Mouse (Mus musculus): ENCODE data around the gene Pan3. TPM values are rescaled to one million over a fixed set of nuclear protein-coding genes. Genes with fewer than 3 reads are reported as not detected.
A peak's percentile ranks its signal among the peaks of the same experiment; 100 is the strongest.
"Not testable (repeated sequence)": the region's sequence is repeated elsewhere in the genome, so short reads cannot be mapped to it uniquely, and the experiment has no call there.

Pan3 gene
- total RNA-seq, 1 experiment = 57.3 TPM

DNA sequence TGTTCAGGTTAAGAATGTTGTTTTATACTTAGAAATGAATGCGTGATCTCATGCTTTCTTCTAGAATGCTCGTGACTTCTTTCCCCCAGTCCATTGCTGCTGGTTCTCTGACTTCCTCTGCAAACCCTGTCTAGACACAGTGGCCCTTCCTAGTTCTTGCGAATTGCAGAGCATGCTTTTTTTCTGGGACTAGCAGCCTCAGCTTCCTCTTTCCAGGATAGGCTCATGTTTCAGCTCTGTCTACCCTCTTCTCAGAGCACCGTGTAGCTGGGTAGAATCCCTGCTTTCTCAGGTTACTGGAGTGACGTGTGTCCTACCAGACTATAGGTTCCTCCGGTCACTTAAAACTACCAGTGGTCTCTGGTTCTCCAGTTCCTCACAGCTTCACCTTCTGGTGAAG lies 112.3 kb downstream of the Pan3 start:
- H3K27ac ChIP-seq (ENCODE audit: insufficient read depth, low read depth, low read length, poor library complexity, severe bottlenecking) = no peak overlapping the region
- in situ Hi-C loops (cut with MboI; ENCODE audit: low sequenced_read_pairs in 2 of 2, unreplicated experiment in 2 of 2) = no loop called here
- H3K36me3 ChIP-seq (ENCODE audit: control insufficient read depth, insufficient read depth, low read length, poor library complexity, severe bottlenecking) = peaks cover 19% of the 10 kb centered on the region; the same call in 1 of the 2 replicates
- no peaks in the 10 kb centered on the region for H3K4me1 ChIP-seq (ENCODE audit: control insufficient read depth in 2 of 2, insufficient read depth in 2 of 2, low read length in 2 of 2, poor library complexity in 1 of 2)
- H3K9me3 ChIP-seq (ENCODE audit: control insufficient read depth, insufficient read depth, low read depth, low read length) = no peaks in the 10 kb centered on the region
- H3K4me3 ChIP-seq (ENCODE audit: insufficient read depth in 1 of 2, low read depth in 1 of 2, low read length in 2 of 2, poor library complexity in 1 of 2, severe bottlenecking in 1 of 2) = no peak overlapping the region
- no peak overlapping the region for H3K9ac ChIP-seq (ENCODE audit: insufficient read depth, low read depth, low read length, poor library complexity, severe bottlenecking)
- no peak for TF ChIP-seq CHD2 (IDR thresholded peaks at IDR 0.05; ENCODE audit: low read depth, low read length)
- no peak for TF ChIP-seq MAFK (IDR thresholded peaks at IDR 0.05; ENCODE audit: insufficient read depth, low read depth, low read length)
- TF ChIP-seq ZC3H11A (IDR thresholded peaks at IDR 0.05; ENCODE audit: borderline replicate concordance, low read depth, low read length) = no peak
- no peak for TF ChIP-seq HCFC1 (IDR thresholded peaks at IDR 0.05; ENCODE audit: borderline replicate concordance, insufficient read depth, low read length)
- no peak for TF ChIP-seq ZNF384 (IDR thresholded peaks at IDR 0.05; ENCODE audit: low read depth, low read length)
- no peak for DNase-seq (ENCODE audit: low read depth, low spot score)

DNA sequence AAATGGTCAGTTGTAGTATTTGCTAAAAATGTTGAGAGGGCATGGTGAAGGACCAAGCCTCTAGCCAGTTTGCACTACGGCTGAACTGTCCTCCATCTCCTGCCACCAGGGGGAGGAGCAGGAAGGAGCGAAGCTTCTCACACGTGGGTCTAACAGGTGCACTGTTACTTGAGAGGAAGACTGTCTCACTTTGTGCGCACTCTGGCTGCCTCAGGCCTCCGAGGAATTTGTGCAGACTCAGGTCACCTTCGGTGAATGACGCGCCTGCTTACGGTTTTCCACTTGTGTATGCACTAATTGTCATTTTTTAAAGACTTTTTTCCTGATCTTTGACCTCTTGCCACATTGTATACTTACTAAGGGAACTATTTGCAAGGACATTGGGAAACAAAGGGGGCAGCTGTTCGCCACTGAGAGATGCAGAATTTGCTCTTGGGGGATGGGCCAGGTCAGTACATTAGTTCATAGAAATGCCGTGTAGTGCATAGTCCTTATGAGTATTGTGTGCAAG lies 115.8 kb downstream of the Pan3 start:
- Histone ChIP-seq H3K27ac (ENCODE audit: insufficient read depth, low read depth, low read length, poor library complexity, severe bottlenecking) (no peak overlapping the region), H3K9ac (ENCODE audit: insufficient read depth, low read depth, low read length, poor library complexity, severe bottlenecking) (no peak overlapping the region), H3K4me1 (ENCODE audit: control insufficient read depth in 2 of 2, insufficient read depth in 2 of 2, low read length in 2 of 2, poor library complexity in 1 of 2) (no peaks in the 10 kb centered on the region; a peak in 1 of 4 replicates), H3K4me3 (ENCODE audit: insufficient read depth in 1 of 2, low read depth in 1 of 2, low read length in 2 of 2, poor library complexity in 1 of 2, severe bottlenecking in 1 of 2) (no peak overlapping the region), H3K9me3 (ENCODE audit: control insufficient read depth, insufficient read depth, low read depth, low read length) (no peaks in the 10 kb centered on the region), H3K36me3 (ENCODE audit: control insufficient read depth, insufficient read depth, low read length, poor library complexity, severe bottlenecking) (peaks cover 17% of the 10 kb centered on the region)
- 0 out of 2 replicates have a peak, but pooled peaks have one; percentile 4 for TF ChIP-seq ZC3H11A (IDR thresholded peaks at IDR 0.05; ENCODE audit: borderline replicate concordance, low read depth, low read length)
- no peak for TF ChIP-seq HCFC1 (IDR thresholded peaks at IDR 0.05; ENCODE audit: borderline replicate concordance, insufficient read depth, low read length)
- no peak for TF ChIP-seq MAFK (IDR thresholded peaks at IDR 0.05; ENCODE audit: insufficient read depth, low read depth, low read length)
- no peak for TF ChIP-seq CHD2 (IDR thresholded peaks at IDR 0.05; ENCODE audit: low read depth, low read length)
- no peak for TF ChIP-seq ZNF384 (IDR thresholded peaks at IDR 0.05; ENCODE audit: low read depth, low read length)
- peak; percentile 28 for DNase-seq (ENCODE audit: low read depth, low spot score)
- in situ Hi-C loops (cut with MboI; ENCODE audit: low sequenced_read_pairs in 2 of 2, unreplicated experiment in 2 of 2) = no loop called here

DNA sequence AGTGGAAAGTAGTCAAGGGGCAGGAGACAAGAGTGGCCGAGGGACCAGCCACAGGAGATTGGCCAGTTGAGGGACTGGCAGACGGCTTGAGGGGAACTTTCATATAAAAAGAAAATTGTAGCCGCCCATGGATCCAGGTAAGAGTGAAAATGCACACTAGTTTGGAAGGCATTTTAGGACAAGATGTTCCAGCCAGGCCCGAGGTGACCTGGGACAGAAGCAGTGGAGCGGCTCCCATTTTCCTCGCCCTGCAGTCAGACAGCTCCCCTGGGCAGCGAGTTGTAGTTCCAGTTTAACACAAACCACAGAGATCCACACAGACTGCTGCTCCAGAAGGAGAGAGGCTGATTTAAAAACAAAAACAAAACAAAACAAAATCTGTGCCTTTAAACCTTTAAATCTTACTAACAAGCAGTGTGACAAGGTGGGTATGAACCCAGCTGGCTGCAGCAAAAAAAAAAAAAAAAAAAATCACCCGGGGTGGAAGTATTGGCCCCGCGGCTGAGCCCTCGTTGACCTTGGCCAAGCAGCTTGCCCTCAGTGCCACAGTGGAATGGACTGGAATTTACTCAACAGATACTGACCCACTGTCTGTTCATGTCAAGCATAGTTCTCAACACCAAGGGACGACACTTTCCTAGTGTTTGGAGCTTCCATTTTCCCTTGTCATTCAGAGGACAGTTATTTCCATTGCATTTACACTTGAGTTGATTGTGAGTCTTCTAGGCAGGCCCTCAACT lies 119.2 kb downstream of the Pan3 start:
- H3K36me3 ChIP-seq (ENCODE audit: control insufficient read depth, insufficient read depth, low read length, poor library complexity, severe bottlenecking) = peaks cover 11% of the 10 kb centered on the region
- TF ChIP-seq ZNF384 (IDR thresholded peaks at IDR 0.05; ENCODE audit: low read depth, low read length) = 0 out of 2 replicates have a peak, but pooled peaks have one; percentile 41
- TF ChIP-seq MAFK (IDR thresholded peaks at IDR 0.05; ENCODE audit: insufficient read depth, low read depth, low read length) = no peak
- no peak overlapping the region for H3K4me3 ChIP-seq (ENCODE audit: insufficient read depth in 1 of 2, low read depth in 1 of 2, low read length in 2 of 2, poor library complexity in 1 of 2, severe bottlenecking in 1 of 2)

DNA sequence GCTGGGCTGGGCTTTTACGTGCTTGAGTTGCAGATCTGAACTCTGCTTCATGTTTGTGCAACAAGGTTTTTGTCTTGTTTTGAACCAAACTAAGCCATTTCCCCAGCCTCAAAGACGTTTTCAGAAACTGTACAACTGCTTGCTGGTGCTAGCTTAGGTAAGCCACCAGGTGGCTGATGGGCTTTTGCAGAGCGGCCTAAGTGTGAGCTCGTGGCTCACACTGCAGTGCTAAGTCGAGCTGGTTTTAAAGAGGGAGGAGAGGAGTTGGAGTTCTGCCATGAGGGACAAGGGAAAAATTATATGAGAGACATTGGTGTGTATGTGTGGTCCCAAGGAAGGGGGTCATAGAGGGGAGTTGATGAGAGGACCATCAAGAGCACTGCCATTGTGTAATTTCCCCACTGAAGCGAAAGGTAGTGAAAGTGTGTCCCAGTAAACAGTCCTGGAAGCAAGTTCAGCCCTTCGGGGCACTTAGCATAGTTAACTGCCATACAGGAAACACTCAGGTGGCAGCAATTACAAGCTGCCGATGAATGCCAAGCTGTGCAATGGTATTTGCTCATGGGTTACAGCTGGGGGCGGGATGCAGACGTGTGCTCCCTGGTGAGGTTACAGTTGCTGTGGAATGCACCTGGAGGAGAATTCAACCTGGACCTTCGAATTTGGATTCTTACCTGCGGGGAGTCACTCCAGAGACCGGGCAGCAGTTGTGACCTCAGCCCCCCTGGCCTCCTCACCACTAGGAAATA lies 122.1 kb downstream of the Pan3 start:
- DNase-seq (ENCODE audit: low read depth, low spot score) = no peak
- peaks cover 2% of the 10 kb centered on the region for H3K36me3 ChIP-seq (ENCODE audit: control insufficient read depth, insufficient read depth, low read length, poor library complexity, severe bottlenecking)
- no peak overlapping the region for H3K4me3 ChIP-seq (ENCODE audit: insufficient read depth in 1 of 2, low read depth in 1 of 2, low read length in 2 of 2, poor library complexity in 1 of 2, severe bottlenecking in 1 of 2)
- H3K9me3 ChIP-seq (ENCODE audit: control insufficient read depth, insufficient read depth, low read depth, low read length) = no peaks in the 10 kb centered on the region
- no peak overlapping the region for H3K9ac ChIP-seq (ENCODE audit: insufficient read depth, low read depth, low read length, poor library complexity, severe bottlenecking)
- no peak for TF ChIP-seq ZC3H11A (IDR thresholded peaks at IDR 0.05; ENCODE audit: borderline replicate concordance, low read depth, low read length)
- TF ChIP-seq ZNF384 (IDR thresholded peaks at IDR 0.05; ENCODE audit: low read depth, low read length) = no peak
- TF ChIP-seq HCFC1 (IDR thresholded peaks at IDR 0.05; ENCODE audit: borderline replicate concordance, insufficient read depth, low read length) = no peak
- TF ChIP-seq MAFK (IDR thresholded peaks at IDR 0.05; ENCODE audit: insufficient read depth, low read depth, low read length) = no peak
- TF ChIP-seq CHD2 (IDR thresholded peaks at IDR 0.05; ENCODE audit: low read depth, low read length) = no peak
- no peaks in the 10 kb centered on the region; a peak in 1 of 4 replicates for H3K4me1 ChIP-seq (ENCODE audit: control insufficient read depth in 2 of 2, insufficient read depth in 2 of 2, low read length in 2 of 2, poor library complexity in 1 of 2)
- no peak overlapping the region for H3K27ac ChIP-seq (ENCODE audit: insufficient read depth, low read depth, low read length, poor library complexity, severe bottlenecking)
- in situ Hi-C loops (cut with MboI; ENCODE audit: low sequenced_read_pairs in 2 of 2, unreplicated experiment in 2 of 2) = no loop called here

More for the DNA sequence above, 119.2 kb downstream of the Pan3 start:
- in situ Hi-C loops (cut with MboI; ENCODE audit: low sequenced_read_pairs in 2 of 2, unreplicated experiment in 2 of 2) = no loop called here
- Histone ChIP-seq H3K27ac (ENCODE audit: insufficient read depth, low read depth, low read length, poor library complexity, severe bottlenecking) (no peak overlapping the region), H3K4me1 (ENCODE audit: control insufficient read depth in 2 of 2, insufficient read depth in 2 of 2, low read length in 2 of 2, poor library complexity in 1 of 2) (no peaks in the 10 kb centered on the region; a peak in 1 of 4 replicates), H3K9ac (ENCODE audit: insufficient read depth, low read depth, low read length, poor library complexity, severe bottlenecking) (no peak overlapping the region), H3K9me3 (ENCODE audit: control insufficient read depth, insufficient read depth, low read depth, low read length) (no peaks in the 10 kb centered on the region)
- no peak for DNase-seq (ENCODE audit: low read depth, low spot score)

DNA sequence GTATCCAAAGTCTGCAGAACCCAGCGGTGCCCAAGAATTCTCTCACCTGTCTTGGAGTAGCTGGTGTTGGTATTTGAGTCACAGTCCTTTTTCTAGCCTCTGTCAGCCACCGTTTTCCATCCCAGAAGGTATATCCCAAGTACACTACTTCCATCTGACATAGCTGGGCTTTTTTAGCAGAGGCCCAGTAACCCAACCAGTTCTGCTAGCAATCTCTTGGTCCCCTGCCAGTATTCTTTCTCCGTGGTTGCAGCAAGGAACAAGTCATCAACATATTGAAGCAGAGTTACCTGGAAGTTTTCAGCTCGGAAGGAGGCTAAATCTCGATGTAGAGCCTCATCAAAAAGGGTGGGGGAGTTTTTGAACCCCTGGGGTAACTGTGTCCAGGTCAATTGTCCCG lies 127.7 kb downstream of the Pan3 start:
- H3K36me3 ChIP-seq (ENCODE audit: control insufficient read depth, insufficient read depth, low read length, poor library complexity, severe bottlenecking); DNase-seq (ENCODE audit: low read depth, low spot score); H3K27ac ChIP-seq (ENCODE audit: insufficient read depth, low read depth, low read length, poor library complexity, severe bottlenecking); H3K9me3 ChIP-seq (ENCODE audit: control insufficient read depth, insufficient read depth, low read depth, low read length); H3K4me1 ChIP-seq (ENCODE audit: control insufficient read depth in 2 of 2, insufficient read depth in 2 of 2, low read length in 2 of 2, poor library complexity in 1 of 2); in situ Hi-C loops (cut with MboI; ENCODE audit: low sequenced_read_pairs in 2 of 2, unreplicated experiment in 2 of 2); H3K4me3 ChIP-seq (ENCODE audit: insufficient read depth in 1 of 2, low read depth in 1 of 2, low read length in 2 of 2, poor library complexity in 1 of 2, severe bottlenecking in 1 of 2); H3K9ac ChIP-seq (ENCODE audit: insufficient read depth, low read depth, low read length, poor library complexity, severe bottlenecking): not testable (repeated sequence)
